Mouse (Mus musculus) retina, postnatal 1 day (tissue): Measurements from ENCODE around the gene Ovca2.
"Not testable (repeated sequence)": the region's sequence is repeated elsewhere in the genome, so short reads cannot be mapped to it uniquely, and the experiment has no call there.

ENCODE experiments used
- DNase-seq: peaks from one replicate; pipeline ENCODE4 v3.0.0-alpha.2; 2012

The Ovca2 gene

GRCm38 (mm10) chr11:75194121-75194849, 15.7 kb upstream of the Ovca2 start:
- DNase-seq, result peak; percentile 55

- peak; percentile 79 for DNase-seq
Observed at GRCm38 (mm10) chr11:75193256-75194071, 14.8 kb upstream of the Ovca2 start, which contains the start of gene Rtn4rl1. Rtn4rl1 (plus strand) TSS chr11:75193783.

- DNase-seq, result peak; percentile 90
Observed at GRCm38 (mm10) chr11:75192336-75193214, 13.9 kb upstream of the Ovca2 start.

GRCm38 (mm10) chr11:75191841-75192240, 13.2 kb upstream of the Ovca2 start:
- no peak for DNase-seq

GRCm38 (mm10) chr11:75190905-75191441, 12.3 kb upstream of the Ovca2 start, which contains the start of gene Dph1:
Dph1 (minus strand) TSS chr11:75191241.
- no peak for DNase-seq

- peak; percentile 95 for DNase-seq
Observed at GRCm38 (mm10) chr11:75190371-75190724, 11.7 kb upstream of the Ovca2 start.

GRCm38 (mm10) chr11:75189713-75190370, 11.2 kb upstream of the Ovca2 start:
- DNase-seq, result no peak

GRCm38 (mm10) chr11:75184986-75185385, 6.4 kb upstream of the Ovca2 start:
- no peak for DNase-seq

GRCm38 (mm10) chr11:75184573-75184972, 5.9 kb upstream of the Ovca2 start:
- DNase-seq, result no peak

GRCm38 (mm10) chr11:75183917-75184570, 5.4 kb upstream of the Ovca2 start:
- DNase-seq, result no peak

- no peak for DNase-seq
Observed at GRCm38 (mm10) chr11:75178011-75178410, 624 bp downstream of the Ovca2 start.

GRCm38 (mm10) chr11:75174574-75174973, 4.1 kb downstream of the Ovca2 start:
- not testable (repeated sequence) for DNase-seq

GRCm38 (mm10) chr11:75173799-75174165, 4.9 kb downstream of the Ovca2 start:
- DNase-seq, result no peak

GRCm38 (mm10) chr11:75173095-75173798, 5.4 kb downstream of the Ovca2 start:
- DNase-seq, result peak; percentile 92

GRCm38 (mm10) chr11:75172151-75173094, 6.2 kb downstream of the Ovca2 start:
- DNase-seq, result peak; percentile 69

- no peak for DNase-seq
Observed at GRCm38 (mm10) chr11:75171186-75171865, 7.3 kb downstream of the Ovca2 start.

GRCm38 (mm10) chr11:75170136-75170751, 8.4 kb downstream of the Ovca2 start:
- DNase-seq, result peak; percentile 92

- DNase-seq, result peak; percentile 24
Observed at GRCm38 (mm10) chr11:75169405-75170080, 9.1 kb downstream of the Ovca2 start, which contains the start of gene Hic1. Hic1 (minus strand) TSS chr11:75169519.
